Mouse (Mus musculus): ENCODE measurements at regions not wholly inside any gene's neighbourhood (a gene's known extent, or its start where the extent isn't known, plus 50 kb on each side); places are given as distances from the start of the nearest gene placed in this dataset.

DNA sequence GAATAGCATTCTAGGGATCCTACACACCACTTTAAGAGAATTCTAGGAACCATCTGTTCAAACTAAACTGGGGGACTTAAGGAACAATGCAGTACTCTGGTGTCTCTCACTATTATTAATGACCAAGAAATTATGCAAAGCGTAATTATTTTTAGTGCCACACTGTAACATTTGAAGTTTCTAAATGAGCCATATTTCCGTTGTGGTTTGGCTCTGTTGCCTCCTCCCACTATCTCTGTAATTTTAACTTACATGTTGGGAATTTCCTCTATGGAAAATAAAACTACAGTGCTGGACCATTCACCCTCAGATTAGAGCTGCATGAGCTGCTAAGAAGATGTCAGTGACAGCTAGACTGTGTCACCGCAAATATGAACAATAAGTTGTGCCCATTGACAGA lies 72.0 kb upstream of the Klf6 start:
- no peaks in the 10 kb centered on the region for H3K36me3 ChIP-seq
- 72% methylated on average over 3 of the region's 3 CpGs for WGBS
- no peak for ATAC-seq (ENCODE audit: insufficient number of reproducible peaks, low FRiP score)
- H3K27me3 ChIP-seq (replicated peaks): no peaks in the 10 kb centered on the region
- H3K4me1 ChIP-seq (replicated peaks): no peaks in the 10 kb centered on the region
- H3K9me3 ChIP-seq (replicated peaks): no peaks in the 10 kb centered on the region
- no peak overlapping the region for H3K4me3 ChIP-seq
- no peak overlapping the region for H3K4me2 ChIP-seq
- H3K9ac ChIP-seq: no peak overlapping the region
- no peak overlapping the region for H3K27ac ChIP-seq (ENCODE audit: poor library complexity, severe bottlenecking)

DNA sequence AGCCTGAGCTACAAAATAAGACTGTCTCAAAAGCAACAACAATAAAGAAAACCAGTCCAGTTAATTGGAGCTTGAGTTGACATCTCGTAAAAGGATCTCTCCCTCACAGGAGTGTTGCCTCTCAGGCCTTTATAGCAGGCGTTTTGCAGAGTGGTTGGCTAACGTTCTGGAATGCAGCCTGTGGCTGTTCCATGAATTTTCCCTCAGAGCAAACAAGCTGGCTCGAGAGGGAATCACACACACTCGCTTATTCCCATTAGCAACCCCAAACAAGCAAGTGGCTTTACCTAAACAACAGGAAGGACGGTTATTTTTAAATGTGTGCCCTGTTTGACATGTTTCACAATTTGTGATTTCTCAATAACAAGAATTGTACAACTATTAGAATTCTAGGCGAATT lies 59.2 kb upstream of the Klf6 start:
- H3K4me1 ChIP-seq (replicated peaks): peaks cover 23% of the 10 kb centered on the region
- ATAC-seq (ENCODE audit: insufficient number of reproducible peaks, low FRiP score): no peak
- H3K27me3 ChIP-seq (replicated peaks): no peaks in the 10 kb centered on the region
- H3K4me2 ChIP-seq: no peak overlapping the region
- WGBS: 45% methylated on average over 7 of the region's 7 CpGs
- no peaks in the 10 kb centered on the region for H3K9me3 ChIP-seq (replicated peaks)
- H3K36me3 ChIP-seq: no peaks in the 10 kb centered on the region
- H3K9ac ChIP-seq: no peak overlapping the region
- H3K27ac ChIP-seq (ENCODE audit: poor library complexity, severe bottlenecking): peak overlapping the region; percentile 25
- H3K4me3 ChIP-seq: no peak overlapping the region

DNA sequence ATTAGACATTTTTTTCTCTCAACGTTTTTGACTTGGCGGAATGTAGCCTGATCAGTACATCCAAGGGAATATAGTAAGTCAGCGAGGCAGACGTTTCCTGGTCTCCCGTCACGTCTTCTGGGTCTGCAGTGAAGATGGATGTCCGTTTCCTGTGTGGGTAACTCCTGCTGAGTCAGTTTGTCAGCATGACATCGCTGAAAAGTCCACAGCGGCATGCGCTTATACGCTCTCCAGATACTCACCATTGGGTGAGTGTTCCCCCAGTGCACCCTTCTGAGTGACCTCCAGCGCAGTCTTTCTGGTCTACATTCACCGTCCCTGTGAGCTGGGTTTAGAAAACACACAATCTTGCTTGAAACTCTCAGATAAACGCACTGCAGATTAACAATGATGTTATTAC lies 58.5 kb upstream of the Klf6 start:
- no peaks in the 10 kb centered on the region for H3K27me3 ChIP-seq (replicated peaks)
- H3K9ac ChIP-seq: no peak overlapping the region
- WGBS: 39% methylated on average over 14 of the region's 14 CpGs
- H3K27ac ChIP-seq (ENCODE audit: poor library complexity, severe bottlenecking): peak overlapping the region; percentile 89
- no peaks in the 10 kb centered on the region for H3K36me3 ChIP-seq
- no peak overlapping the region for H3K4me3 ChIP-seq
- H3K9me3 ChIP-seq (replicated peaks): no peaks in the 10 kb centered on the region
- H3K4me2 ChIP-seq: no peak overlapping the region
- H3K4me1 ChIP-seq (replicated peaks): peaks cover 23% of the 10 kb centered on the region
- 0 out of 2 replicates have a peak, but pooled peaks have one; percentile 31 for ATAC-seq (ENCODE audit: insufficient number of reproducible peaks, low FRiP score)

DNA sequence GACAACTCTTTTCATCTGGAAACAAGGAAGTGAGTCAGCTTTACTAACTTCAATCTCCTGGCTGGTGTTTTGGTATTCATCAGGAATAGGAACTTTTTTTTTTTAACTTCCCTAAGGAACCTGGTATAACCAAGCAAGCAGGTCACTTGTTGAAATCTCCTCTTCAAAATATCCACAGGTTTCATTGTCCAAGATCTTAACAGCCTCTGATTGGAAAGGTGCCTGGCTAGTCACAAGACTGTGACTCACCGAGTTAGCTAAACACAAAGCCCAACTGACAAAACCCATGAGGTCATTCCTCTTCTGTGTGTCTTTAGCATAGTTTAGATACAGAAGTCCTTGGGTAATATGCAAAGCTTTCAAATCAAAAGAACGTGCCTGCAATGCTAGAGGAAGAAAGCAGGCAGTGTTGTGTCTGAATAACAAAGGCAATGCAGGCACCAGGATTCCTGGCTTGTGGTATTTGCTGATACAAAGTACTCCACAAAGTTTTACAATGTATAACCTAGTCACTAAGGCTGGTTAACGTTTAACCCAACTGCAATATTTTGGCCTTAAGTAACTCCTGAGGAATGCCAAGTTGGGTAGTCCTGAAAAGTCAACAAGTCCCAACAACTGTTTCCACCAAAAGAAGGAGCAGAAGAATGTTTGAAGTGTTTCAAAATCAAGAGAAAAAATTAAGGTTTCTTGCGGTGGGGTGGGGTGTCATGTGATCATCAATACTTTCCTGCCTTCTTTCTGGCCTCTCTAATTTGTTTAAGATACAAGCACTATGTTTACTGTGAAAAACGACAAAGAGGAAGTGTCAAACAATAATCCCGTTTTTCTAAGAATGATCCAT lies 57.5 kb upstream of the Klf6 start:
- Histone ChIP-seq H3K4me3 (no peak overlapping the region), H3K27ac (ENCODE audit: poor library complexity, severe bottlenecking) (peak overlapping the region; percentile 89), H3K4me2 (no peak overlapping the region), H3K36me3 (no peaks in the 10 kb centered on the region), H3K27me3 (replicated peaks) (no peaks in the 10 kb centered on the region), H3K9ac (no peak overlapping the region), H3K4me1 (replicated peaks) (peaks cover 23% of the 10 kb centered on the region), H3K9me3 (replicated peaks) (no peaks in the 10 kb centered on the region)
- 17% methylated on average over 6 of the region's 6 CpGs for WGBS
- ATAC-seq (ENCODE audit: insufficient number of reproducible peaks, low FRiP score): peak; percentile 72; the same call in 1 of the 2 replicates

DNA sequence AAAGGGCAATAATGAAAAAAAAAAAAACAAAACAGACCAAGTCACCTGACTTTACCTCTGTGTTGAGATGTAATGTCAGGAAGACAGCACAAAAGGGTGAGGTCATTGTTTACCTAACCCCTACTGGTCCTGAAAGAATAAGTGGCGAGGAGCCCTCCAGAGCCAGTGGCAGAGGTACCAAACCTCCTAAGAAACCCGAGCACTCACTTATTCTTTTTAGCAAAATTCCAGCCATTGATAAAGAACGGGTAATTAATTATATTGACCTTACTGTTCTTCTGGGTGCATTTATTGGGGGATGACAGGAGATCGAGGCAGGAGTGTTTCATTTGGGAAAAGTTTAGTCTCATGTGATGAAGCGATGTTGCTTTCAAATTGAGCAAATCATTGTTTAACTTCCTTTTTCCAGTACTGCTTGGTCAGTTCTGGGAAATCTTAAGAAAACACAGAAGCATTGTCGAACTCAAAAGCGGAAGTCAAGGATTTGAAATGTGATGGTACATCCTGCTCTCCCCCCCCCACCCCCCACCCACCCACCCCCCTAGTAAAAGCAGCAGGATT lies 56.8 kb upstream of the Klf6 start:
- WGBS: 40% methylated on average over 7 of the region's 7 CpGs
- peak overlapping the region; percentile 89 for H3K27ac ChIP-seq (ENCODE audit: poor library complexity, severe bottlenecking)
- ATAC-seq (ENCODE audit: insufficient number of reproducible peaks, low FRiP score): no peak
- H3K36me3 ChIP-seq: no peaks in the 10 kb centered on the region
- H3K27me3 ChIP-seq (replicated peaks): no peaks in the 10 kb centered on the region
- no peaks in the 10 kb centered on the region for H3K9me3 ChIP-seq (replicated peaks)
- peak overlapping the region; percentile 7; the same call in 1 of the 2 replicates for H3K4me2 ChIP-seq
- peaks cover 23% of the 10 kb centered on the region for H3K4me1 ChIP-seq (replicated peaks)
- no peak overlapping the region for H3K4me3 ChIP-seq
- H3K9ac ChIP-seq: no peak overlapping the region

DNA sequence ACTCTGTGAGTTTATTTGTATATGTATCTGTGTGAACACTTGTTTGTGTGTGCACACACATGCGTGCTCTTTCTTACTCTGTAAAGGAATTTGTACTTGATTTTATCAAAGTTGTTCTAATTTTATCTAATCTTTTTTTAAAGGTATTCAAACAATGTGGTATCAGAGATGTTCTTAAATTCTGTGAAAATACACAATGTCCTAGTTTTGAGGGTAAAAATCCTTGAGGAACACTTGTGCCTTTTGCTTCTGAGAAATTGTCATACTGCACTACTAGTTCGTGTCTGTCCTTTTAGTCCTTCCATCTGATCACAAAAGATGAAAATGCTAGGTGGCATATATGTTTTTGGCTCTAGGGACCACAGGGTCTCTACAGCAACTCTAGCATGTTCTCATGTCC lies 52.9 kb upstream of the Klf6 start:
- Histone ChIP-seq H3K9ac (no peak overlapping the region), H3K27ac (ENCODE audit: poor library complexity, severe bottlenecking) (no peak overlapping the region), H3K27me3 (replicated peaks) (no peaks in the 10 kb centered on the region), H3K36me3 (no peaks in the 10 kb centered on the region), H3K9me3 (replicated peaks) (no peaks in the 10 kb centered on the region), H3K4me1 (replicated peaks) (peaks cover 9% of the 10 kb centered on the region), H3K4me3 (no peak overlapping the region), H3K4me2 (no peak overlapping the region)
- WGBS: 63% methylated on average over 2 of the region's 2 CpGs
- no peak for ATAC-seq (ENCODE audit: insufficient number of reproducible peaks, low FRiP score)
